Mouse (Mus musculus): Measurements from ENCODE around the gene Gm40193. TPM values are rescaled to one million over a fixed set of nuclear protein-coding genes. Genes with fewer than 3 reads are reported as not detected.

The Gm40193 gene
- polyA plus RNA-seq, 1 experiment from 2014 or later, result not detected

- ATAC-seq (ENCODE audit: low FRiP score, low TSS enrichment), result no peak
- H3K4me2 ChIP-seq (replicated peaks; ENCODE audit: low read depth, low read length), result no peak overlapping the region
- H3K27ac ChIP-seq (ENCODE audit: low read length), result no peak overlapping the region
- H3K9me3 ChIP-seq (ENCODE audit: low read length), result no peaks in the 10 kb centered on the region
- H3K4me1 ChIP-seq (ENCODE audit: insufficient read depth, low read length), result no peaks in the 10 kb centered on the region
- H3K27me3 ChIP-seq (ENCODE audit: insufficient read depth, low read length), result no peaks in the 10 kb centered on the region
- no peak overlapping the region for H3K9ac ChIP-seq (replicated peaks; ENCODE audit: low read length)
- 67% methylated on average over 7 of the region's 7 CpGs for WGBS
- H3K36me3 ChIP-seq (ENCODE audit: insufficient read depth, low read length), result no peaks in the 10 kb centered on the region
- no peak overlapping the region for H3K4me3 ChIP-seq (ENCODE audit: low read length)
Measured at GRCm38 (mm10) chr11:70512709-70513342, 19.9 kb downstream of the Gm40193 start.

GRCm38 (mm10) chr11:70511825-70512224 is 20.9 kb downstream of the Gm40193 start:
- no peak overlapping the region for H3K4me3 ChIP-seq (ENCODE audit: low read length)
- WGBS, result 88% methylated on average over 7 of the region's 7 CpGs

DNA sequence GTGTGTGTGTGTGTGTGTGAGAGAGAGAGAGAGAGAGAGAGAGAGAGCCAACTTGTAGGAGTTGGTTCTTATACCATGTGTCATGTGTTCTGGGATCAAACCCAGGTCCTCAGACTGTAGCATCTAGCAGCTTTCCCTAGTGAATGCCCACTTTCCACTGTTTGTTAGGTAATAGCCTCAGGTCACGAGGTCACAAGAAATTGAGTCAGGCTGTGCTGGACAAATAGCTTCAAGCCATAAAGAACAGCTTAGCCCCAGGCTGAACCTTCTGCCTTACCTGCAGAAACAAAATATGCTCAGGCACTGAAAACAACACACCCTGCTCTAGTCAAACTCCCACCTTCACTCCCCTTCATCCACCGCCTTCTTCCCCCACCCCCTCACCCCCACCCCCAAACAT is 21.5 kb downstream of the Gm40193 start:
- H3K4me1 ChIP-seq (ENCODE audit: insufficient read depth, low read length), result no peaks in the 10 kb centered on the region
- H3K27ac ChIP-seq (ENCODE audit: low read length), result no peak overlapping the region
- H3K4me2 ChIP-seq (replicated peaks; ENCODE audit: low read depth, low read length), result no peak overlapping the region
- H3K36me3 ChIP-seq (ENCODE audit: insufficient read depth, low read length), result no peaks in the 10 kb centered on the region
- no peak overlapping the region for H3K9ac ChIP-seq (replicated peaks; ENCODE audit: low read length)
- H3K27me3 ChIP-seq (ENCODE audit: insufficient read depth, low read length), result no peaks in the 10 kb centered on the region
- ATAC-seq (ENCODE audit: low FRiP score, low TSS enrichment), result no peak
- 65% methylated on average over 2 of the region's 2 CpGs for WGBS
- no peak overlapping the region for H3K4me3 ChIP-seq (ENCODE audit: low read length)
- no peaks in the 10 kb centered on the region for H3K9me3 ChIP-seq (ENCODE audit: low read length)

More at GRCm38 (mm10) chr11:70511825-70512224, 20.9 kb downstream of the Gm40193 start:
- no peaks in the 10 kb centered on the region for H3K4me1 ChIP-seq (ENCODE audit: insufficient read depth, low read length)
- H3K27me3 ChIP-seq (ENCODE audit: insufficient read depth, low read length), result no peaks in the 10 kb centered on the region
- no peaks in the 10 kb centered on the region for H3K36me3 ChIP-seq (ENCODE audit: insufficient read depth, low read length)
- H3K9me3 ChIP-seq (ENCODE audit: low read length), result no peaks in the 10 kb centered on the region
- no peak overlapping the region for H3K27ac ChIP-seq (ENCODE audit: low read length)
- no peak overlapping the region for H3K4me2 ChIP-seq (replicated peaks; ENCODE audit: low read depth, low read length)
- no peak for ATAC-seq (ENCODE audit: low FRiP score, low TSS enrichment)
- no peak overlapping the region for H3K9ac ChIP-seq (replicated peaks; ENCODE audit: low read length)

DNA sequence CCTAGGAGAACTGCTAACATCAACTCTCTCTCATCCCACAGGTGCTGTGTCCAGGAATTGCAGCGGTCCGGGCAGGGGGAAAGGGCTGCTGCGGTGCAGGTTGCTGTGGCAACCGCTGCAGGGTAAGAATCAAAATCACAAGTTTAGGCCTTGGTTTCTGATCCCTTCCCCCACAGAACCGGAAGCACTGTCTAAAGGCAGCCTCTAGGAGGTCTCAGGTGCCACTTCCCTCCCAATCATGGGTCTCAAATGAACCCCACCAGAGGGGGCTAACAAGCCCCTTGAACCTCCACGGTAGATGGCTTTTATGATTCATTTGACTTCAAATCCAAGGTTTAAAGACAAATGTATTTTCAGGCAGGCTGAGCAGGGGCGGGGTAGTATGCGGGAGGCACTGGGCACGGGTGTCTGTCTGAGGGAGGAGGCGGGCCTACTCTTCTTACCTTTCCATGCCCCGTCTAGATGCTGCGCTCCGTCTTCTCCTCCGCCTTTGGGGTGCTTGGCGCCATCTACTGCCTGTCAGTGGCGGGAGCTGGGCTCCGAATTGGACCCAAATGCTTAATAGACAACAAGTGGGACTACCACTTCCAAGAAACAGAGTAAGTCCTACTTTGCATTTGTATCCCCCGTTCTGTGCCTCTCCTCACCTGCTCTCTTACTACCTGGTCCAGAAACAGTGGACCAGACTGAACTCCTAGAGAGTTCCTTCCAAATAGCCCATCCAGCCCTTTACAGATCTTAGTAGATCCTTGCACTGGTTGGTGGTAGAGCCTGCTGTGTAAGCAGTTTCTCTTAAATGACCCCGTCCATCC is 22.8 kb downstream of the Gm40193 start:
- H3K27ac ChIP-seq (ENCODE audit: low read length), result no peak overlapping the region
- 7% methylated on average over 19 of the region's 19 CpGs for WGBS

GRCm38 (mm10) chr11:70506962-70507515 is 25.7 kb downstream of the Gm40193 start:
- Histone ChIP-seq H3K4me3 (ENCODE audit: low read length) (no peak overlapping the region), H3K4me2 (replicated peaks; ENCODE audit: low read depth, low read length) (no peak overlapping the region), H3K9ac (replicated peaks; ENCODE audit: low read length) (no peak overlapping the region), H3K9me3 (ENCODE audit: low read length) (no peaks in the 10 kb centered on the region), H3K4me1 (ENCODE audit: insufficient read depth, low read length) (no peaks in the 10 kb centered on the region), H3K36me3 (ENCODE audit: insufficient read depth, low read length) (no peaks in the 10 kb centered on the region), H3K27me3 (ENCODE audit: insufficient read depth, low read length) (no peaks in the 10 kb centered on the region), H3K27ac (ENCODE audit: low read length) (no peak overlapping the region)
- ATAC-seq (ENCODE audit: low FRiP score, low TSS enrichment), result no peak
- whole genome bisulfite sequencing, result 68% methylated on average over 7 of the region's 7 CpGs

More for the DNA sequence above, 22.8 kb downstream of the Gm40193 start:
- ATAC-seq (ENCODE audit: low FRiP score, low TSS enrichment), result peak; percentile 56; the same call in 1 of the 2 replicates
- no peaks in the 10 kb centered on the region for H3K27me3 ChIP-seq (ENCODE audit: insufficient read depth, low read length)
- H3K9me3 ChIP-seq (ENCODE audit: low read length), result no peaks in the 10 kb centered on the region
- no peaks in the 10 kb centered on the region for H3K4me1 ChIP-seq (ENCODE audit: insufficient read depth, low read length)
- H3K9ac ChIP-seq (replicated peaks; ENCODE audit: low read length), result no peak overlapping the region
- 0 out of 2 replicates have a peak overlapping the region, but pooled peaks have one; percentile 9 for H3K4me3 ChIP-seq (ENCODE audit: low read length)
- H3K36me3 ChIP-seq (ENCODE audit: insufficient read depth, low read length), result no peaks in the 10 kb centered on the region
- peak overlapping the region; percentile 31 for H3K4me2 ChIP-seq (replicated peaks; ENCODE audit: low read depth, low read length)

- H3K27me3 ChIP-seq (ENCODE audit: insufficient read depth, low read length), result no peaks in the 10 kb centered on the region
- H3K4me3 ChIP-seq (ENCODE audit: low read length), result no peak overlapping the region
- 0 out of 2 replicates have a peak overlapping the region, but pooled peaks have one; percentile 16 for H3K4me2 ChIP-seq (replicated peaks; ENCODE audit: low read depth, low read length)
- no peak overlapping the region for H3K9ac ChIP-seq (replicated peaks; ENCODE audit: low read length)
- ATAC-seq (ENCODE audit: low FRiP score, low TSS enrichment), result no peak
- no peak overlapping the region for H3K27ac ChIP-seq (ENCODE audit: low read length)
- WGBS, result 19% methylated on average over 4 of the region's 4 CpGs
- no peaks in the 10 kb centered on the region for H3K4me1 ChIP-seq (ENCODE audit: insufficient read depth, low read length)
- H3K36me3 ChIP-seq (ENCODE audit: insufficient read depth, low read length), result no peaks in the 10 kb centered on the region
- no peaks in the 10 kb centered on the region for H3K9me3 ChIP-seq (ENCODE audit: low read length)
Measured at GRCm38 (mm10) chr11:70506385-70506784, 26.4 kb downstream of the Gm40193 start.

GRCm38 (mm10) chr11:70504970-70505369 is 27.8 kb downstream of the Gm40193 start, which contains the start of gene Tm4sf5:
Gene Tm4sf5 (plus strand): TSS chr11:70505244.
- no peaks in the 10 kb centered on the region for H3K9me3 ChIP-seq (ENCODE audit: low read length)
- H3K9ac ChIP-seq (replicated peaks; ENCODE audit: low read length), result no peak within 1 kb of the TSS
- no peaks in the 10 kb centered on the region for H3K36me3 ChIP-seq (ENCODE audit: insufficient read depth, low read length)
- H3K4me1 ChIP-seq (ENCODE audit: insufficient read depth, low read length), result no peaks in the 10 kb centered on the region; the same call in 1 of the 2 replicates
- no peak for ATAC-seq (ENCODE audit: low FRiP score, low TSS enrichment)
- H3K4me3 ChIP-seq (ENCODE audit: low read length), result no peak within 1 kb of the TSS
- H3K4me2 ChIP-seq (replicated peaks; ENCODE audit: low read depth, low read length), result no peak within 1 kb of the TSS
- 66% methylated on average over 9 of the region's 9 CpGs for WGBS
- H3K27me3 ChIP-seq (ENCODE audit: insufficient read depth, low read length), result no peaks in the 10 kb centered on the region
- H3K27ac ChIP-seq (ENCODE audit: low read length), result no peak within 1 kb of the TSS

DNA sequence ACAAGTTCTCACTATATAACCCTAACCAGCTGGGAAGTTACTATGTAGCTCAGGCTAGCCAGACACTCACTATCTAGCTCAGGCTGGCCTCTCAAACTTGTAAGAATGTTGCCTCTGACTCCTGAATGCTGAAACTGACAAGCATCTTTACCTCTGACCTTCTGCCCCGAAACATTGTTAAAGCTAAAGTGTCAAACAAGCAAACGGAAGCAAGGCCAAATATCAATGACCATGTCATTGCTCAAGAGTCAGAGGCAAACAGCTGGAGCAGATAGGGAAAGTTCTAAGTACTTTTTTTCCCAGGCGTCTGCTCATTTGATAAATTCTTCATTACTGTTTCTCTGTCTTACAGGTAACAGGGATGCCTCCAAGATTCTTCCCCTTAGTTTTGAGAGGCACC is 30.7 kb downstream of the Gm40193 start:
- no peak overlapping the region for H3K4me3 ChIP-seq (ENCODE audit: low read length)
- no peak for ATAC-seq (ENCODE audit: low FRiP score, low TSS enrichment)
- H3K36me3 ChIP-seq (ENCODE audit: insufficient read depth, low read length), result no peaks in the 10 kb centered on the region
- H3K4me2 ChIP-seq (replicated peaks; ENCODE audit: low read depth, low read length), result no peak overlapping the region
- H3K4me1 ChIP-seq (ENCODE audit: insufficient read depth, low read length), result no peaks in the 10 kb centered on the region; the same call in 1 of the 2 replicates
- WGBS, result 64% methylated on average over 3 of the region's 3 CpGs
- H3K27ac ChIP-seq (ENCODE audit: low read length), result no peak overlapping the region
- no peaks in the 10 kb centered on the region for H3K27me3 ChIP-seq (ENCODE audit: insufficient read depth, low read length)
- no peak overlapping the region for H3K9ac ChIP-seq (replicated peaks; ENCODE audit: low read length)
- H3K9me3 ChIP-seq (ENCODE audit: low read length), result no peaks in the 10 kb centered on the region

DNA sequence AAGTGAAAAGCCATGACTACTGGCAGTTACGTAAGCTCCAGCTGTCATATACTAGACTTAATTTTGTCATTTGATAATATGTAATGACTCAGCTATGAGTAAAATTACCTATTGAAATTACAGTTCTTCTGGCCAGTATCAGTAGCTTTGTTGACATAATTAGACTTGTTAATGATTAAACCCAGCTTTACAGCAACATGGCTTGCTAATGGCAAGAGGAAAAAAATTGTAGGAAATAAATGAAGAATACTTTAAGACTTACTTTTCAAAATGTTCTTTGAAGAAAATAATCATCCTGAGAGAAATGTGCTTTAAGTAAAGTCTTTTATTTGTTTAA is 32.3 kb downstream of the Gm40193 start:
- H3K27ac ChIP-seq (ENCODE audit: low read length), result no peak overlapping the region
- H3K4me1 ChIP-seq (ENCODE audit: insufficient read depth, low read length), result no peaks in the 10 kb centered on the region; the same call in 1 of the 2 replicates
- no peak overlapping the region for H3K9ac ChIP-seq (replicated peaks; ENCODE audit: low read length)
- H3K36me3 ChIP-seq (ENCODE audit: insufficient read depth, low read length), result no peaks in the 10 kb centered on the region
- ATAC-seq (ENCODE audit: low FRiP score, low TSS enrichment), result no peak
- no peak overlapping the region for H3K4me2 ChIP-seq (replicated peaks; ENCODE audit: low read depth, low read length)
- no peak overlapping the region for H3K4me3 ChIP-seq (ENCODE audit: low read length)
- no peaks in the 10 kb centered on the region for H3K27me3 ChIP-seq (ENCODE audit: insufficient read depth, low read length)
- WGBS, result 83% methylated on average over 1 of the region's 1 CpGs
- no peaks in the 10 kb centered on the region for H3K9me3 ChIP-seq (ENCODE audit: low read length)

Data from kidney, embryonic 16.5 days (tissue).